Mouse (Mus musculus) left cerebral cortex, postnatal 10 days (tissue): ENCODE measurements around the gene Hsd17b12. TPM values are rescaled to one million over a fixed set of nuclear protein-coding genes. Genes with fewer than 3 reads are reported as not detected.
A peak's percentile ranks its signal among the peaks of the same experiment; 100 is the strongest.

Experiments
- DNase-seq, 2 experiments: peaks; one replicate each; pipeline ENCODE4 v3.0.0; 2021 to 2022; ENCODE audit warnings: low spot score in 2 of 2, mixed read lengths in 1 of 2; ENCODE audit errors: extremely low spot score in 1 of 2
- intact Hi-C: fragments of 180-260 bp; cut with DNase I; formaldehyde crosslinking; loops from one replicate; pipeline ENCODE4 v1.15.1; 2025
- microRNA-seq: library from miRNA; unstranded; fragments of <30 nt; microRNA quantifications from one replicate; pipeline ENCODE4 v1.2.0, GENCODE M21; 2022
- total RNA-seq, 2 experiments: library from RNA; stranded (reverse); gene quantifications; 2 replicates each; pipeline ENCODE4 v1.2.3; 2021

Hsd17b12 gene
- total RNA-seq, 2 experiments from 2014 or later = 75.3 to 78.2 TPM

DNA sequence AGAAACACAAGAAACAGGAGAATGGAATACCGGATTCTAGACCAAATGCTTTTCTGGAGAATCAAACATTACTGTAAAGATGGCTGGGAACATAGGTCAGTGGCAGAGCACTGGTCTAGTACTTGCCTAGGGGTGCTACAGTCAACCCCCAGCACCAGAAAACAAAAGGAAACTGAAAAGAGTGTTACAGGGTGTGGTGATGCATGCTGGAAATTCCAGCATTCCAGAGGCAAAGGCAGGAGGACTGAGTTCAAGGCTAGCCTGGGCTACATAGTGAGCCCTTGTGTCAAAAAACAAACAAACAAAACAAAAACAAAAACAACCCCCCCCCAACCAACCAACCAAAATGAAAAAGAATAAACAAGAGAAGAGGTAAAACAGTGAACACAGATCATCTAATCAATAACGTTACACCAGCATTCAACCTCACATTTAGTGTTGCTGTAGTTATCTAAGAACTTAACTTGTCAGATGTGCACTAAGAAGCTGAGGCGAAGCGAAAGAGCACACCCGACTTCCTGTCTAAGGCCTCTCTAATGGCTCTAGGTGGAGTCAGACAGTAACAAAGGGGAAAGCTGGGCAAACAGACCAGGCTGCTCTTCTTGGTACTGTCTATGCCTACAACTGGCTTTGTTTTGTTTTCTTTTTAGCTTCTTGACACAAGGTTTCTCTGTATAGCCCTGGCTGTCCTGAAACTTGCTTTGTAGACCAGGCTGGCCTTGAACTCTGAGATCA is 117.2 kb downstream of the Hsd17b12 start:
- intact Hi-C loops = no loop called here
- DNase-seq = no peak

DNA sequence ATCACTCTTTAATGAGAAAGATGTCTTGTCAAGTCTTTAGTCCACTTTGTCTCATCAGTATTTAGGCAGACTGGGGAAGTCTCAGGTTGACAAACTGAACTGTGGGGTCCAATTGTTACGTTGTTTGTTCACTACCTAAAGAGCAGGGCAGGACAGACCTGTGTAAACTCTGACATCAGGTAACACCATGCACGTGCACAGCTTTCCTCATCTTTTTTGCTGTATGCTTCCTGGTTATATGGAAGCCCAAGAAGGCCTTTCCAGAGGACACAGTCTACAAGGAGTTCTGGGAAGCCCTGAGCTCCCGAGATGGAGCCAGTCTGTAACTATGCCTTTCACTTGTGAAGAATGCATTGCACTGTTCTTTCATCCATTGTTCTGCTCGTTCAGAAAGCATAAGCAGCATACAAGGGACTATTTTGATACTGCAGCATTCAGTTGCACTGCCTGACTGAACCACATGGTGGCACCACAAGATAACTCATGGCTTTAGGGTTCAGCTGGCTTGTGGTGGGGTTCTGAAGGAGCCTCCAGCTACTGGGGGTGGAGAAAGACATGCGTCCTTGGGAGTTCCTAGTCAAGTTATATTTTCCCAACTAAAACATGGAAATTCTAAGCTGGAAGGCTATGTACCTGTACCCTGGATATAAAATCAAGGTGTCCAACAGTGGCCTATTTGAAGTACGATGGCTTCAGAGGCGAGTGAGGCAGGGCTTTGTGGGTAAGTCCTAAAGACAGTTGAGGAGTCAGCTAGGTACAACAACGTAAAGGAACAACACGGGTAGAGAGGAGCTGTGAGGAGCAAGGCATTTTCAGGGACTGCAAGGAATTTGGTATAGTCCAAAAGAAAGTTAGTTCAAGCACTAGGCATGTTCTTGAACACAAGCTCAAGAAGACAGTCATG is 122.1 kb downstream of the Hsd17b12 start:
- intact Hi-C loops = no loop called here
- peak; percentile 76 to 83 for DNase-seq

GRCm38 (mm10) chr2:94030602-94031001 is 127.2 kb downstream of the Hsd17b12 start:
- DNase-seq = no peak
- intact Hi-C loops = no loop called here

DNA sequence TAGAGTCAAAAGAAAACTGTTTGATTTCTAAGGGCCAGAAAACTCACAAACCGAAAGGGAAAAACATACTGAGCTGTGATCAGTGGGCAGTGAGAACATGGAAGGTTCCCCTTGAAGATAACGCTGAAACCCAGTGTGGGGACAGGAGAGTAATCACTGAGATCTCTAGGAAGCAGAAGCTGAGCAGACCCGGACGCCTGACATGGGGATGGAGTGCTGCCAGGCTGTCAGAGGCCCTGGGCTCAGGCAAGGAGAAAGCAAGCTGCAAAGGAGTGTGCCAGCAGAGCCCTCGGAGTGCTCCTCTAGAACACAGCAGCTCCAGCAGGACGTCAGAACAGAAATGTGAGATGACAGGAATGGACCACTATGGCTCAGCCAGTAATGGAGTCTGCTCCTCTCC is 133.1 kb downstream of the Hsd17b12 start:
- intact Hi-C loops = no loop called here

DNA sequence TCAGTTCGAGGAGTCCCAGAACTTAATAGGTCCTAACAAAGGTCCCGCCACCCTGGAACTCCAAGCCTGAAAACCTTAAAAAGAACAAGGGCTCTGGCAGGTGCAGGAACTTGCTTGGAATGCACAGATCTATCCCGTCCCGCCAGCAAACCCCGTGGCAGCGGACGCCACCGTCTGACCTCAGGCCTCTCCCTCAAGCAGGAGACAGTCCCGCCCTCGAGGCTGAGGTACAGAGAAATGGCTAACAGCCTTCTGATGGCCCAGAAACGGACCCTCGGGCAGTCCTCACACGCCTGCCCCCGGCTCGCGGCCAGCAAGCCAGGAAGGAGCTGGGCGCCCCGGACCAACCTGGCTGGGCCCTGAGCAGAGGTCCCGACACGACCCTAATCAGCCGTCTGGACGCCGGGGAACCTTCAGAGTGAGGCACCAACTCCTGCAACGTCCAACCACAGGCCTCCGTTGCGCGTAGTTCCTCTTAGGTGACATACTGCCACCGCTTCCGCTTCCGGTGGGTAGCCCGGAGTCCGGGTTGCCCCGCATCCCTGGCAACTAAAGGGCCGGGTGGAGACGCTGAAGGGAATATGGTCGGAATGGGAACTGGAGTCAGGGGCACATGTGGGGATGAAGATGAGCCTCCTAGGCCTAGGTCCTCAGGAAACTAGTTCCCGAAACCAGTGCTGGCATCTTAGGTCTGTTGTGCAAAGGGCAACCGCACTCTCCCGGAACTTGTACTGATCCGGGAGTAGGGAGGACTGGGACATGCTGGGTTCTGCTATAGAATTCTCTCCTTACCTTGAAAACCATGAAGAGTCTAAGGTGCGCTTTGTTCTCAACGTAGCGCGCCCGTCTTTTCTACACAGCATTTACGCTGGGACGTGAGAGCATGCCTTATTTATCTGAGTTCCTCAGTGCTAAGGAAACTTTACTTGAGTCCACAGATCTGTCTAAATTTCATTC is 147.2 kb downstream of the Hsd17b12 start, which contains the start of gene Alkbh3:
Gene Alkbh3, minus strand, starts transcription at position 473 of the 957 bp plus-strand sequence.
- intact Hi-C loops = no loop called here
- peak; percentile 94 for DNase-seq

More for the DNA sequence above, 133.1 kb downstream of the Hsd17b12 start:
- no peak for DNase-seq

GRCm38 (mm10) chr2:94002331-94002730 is 155.4 kb downstream of the Hsd17b12 start:
- peak; percentile 86 to 88 for DNase-seq
- intact Hi-C loops = loop anchor here (2.0 kb wide), 1 partner anchor 132 kb away; no protein-coding TSS in a partner anchor

GRCm38 (mm10) chr2:94001918-94002317 is 155.8 kb downstream of the Hsd17b12 start:
- intact Hi-C loops = loop anchor here (2.0 kb wide), 1 partner anchor 131 kb away; no protein-coding TSS in a partner anchor
- no peak for DNase-seq

- intact Hi-C loops = no loop called here
- DNase-seq = no peak
Observed at GRCm38 (mm10) chr2:94001411-94001810, 156.4 kb downstream of the Hsd17b12 start.

- intact Hi-C loops = no loop called here
- no peak for DNase-seq
Observed at GRCm38 (mm10) chr2:93996254-93996653, 161.5 kb downstream of the Hsd17b12 start, which contains the start of gene Gm27027. Gene Gm27027, minus strand, starts transcription at chr2:93996354.

DNA sequence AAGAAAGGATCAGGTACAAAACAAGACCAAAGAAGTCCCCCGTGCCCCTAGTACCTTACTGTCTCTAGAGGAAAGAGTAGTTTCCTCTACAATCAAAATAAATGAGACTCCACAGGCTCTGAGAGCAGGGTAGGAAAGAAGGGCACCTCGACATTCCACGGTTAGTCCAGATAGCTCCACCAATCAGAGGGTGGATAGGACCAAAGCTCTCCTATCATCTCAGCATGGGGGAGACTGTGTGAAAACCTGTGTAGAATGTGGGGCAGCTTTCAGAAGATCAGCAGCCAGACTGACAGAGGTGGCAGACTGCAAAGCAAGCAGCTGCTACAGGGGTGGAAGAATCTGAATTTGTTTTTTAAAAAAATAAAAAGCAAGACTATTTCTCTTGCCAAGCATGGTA is 165.0 kb downstream of the Hsd17b12 start:
- intact Hi-C loops = loop anchor here (5.0 kb wide), 1 partner anchor 36 kb away; the partner anchor contains the start of gene Gm13889
- DNase-seq = no peak

DNA sequence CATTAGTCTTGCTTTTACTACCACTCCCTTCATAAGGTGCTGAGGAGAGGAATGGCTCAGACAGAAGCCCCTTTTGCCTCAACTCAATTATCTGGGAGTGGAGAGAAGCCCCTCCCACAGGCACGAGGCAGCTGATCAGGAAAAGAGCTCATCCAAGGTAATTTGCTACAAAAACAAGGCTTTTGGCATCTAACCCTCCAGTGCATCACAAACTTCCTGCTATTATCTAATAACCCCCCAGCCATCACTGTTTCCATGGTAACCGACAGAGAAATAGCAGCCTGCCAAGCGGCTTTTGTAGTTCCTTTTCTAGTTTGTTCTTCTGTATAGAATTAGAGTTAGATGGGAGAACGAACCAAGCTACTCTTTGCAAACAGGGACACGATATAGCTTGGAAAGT is 165.5 kb downstream of the Hsd17b12 start:
- intact Hi-C loops = loop anchor here (5.0 kb wide), 1 partner anchor 35 kb away; the partner anchor contains the start of gene Gm13889
- DNase-seq = peak in 1 of 2 experiments; percentile 43

DNA sequence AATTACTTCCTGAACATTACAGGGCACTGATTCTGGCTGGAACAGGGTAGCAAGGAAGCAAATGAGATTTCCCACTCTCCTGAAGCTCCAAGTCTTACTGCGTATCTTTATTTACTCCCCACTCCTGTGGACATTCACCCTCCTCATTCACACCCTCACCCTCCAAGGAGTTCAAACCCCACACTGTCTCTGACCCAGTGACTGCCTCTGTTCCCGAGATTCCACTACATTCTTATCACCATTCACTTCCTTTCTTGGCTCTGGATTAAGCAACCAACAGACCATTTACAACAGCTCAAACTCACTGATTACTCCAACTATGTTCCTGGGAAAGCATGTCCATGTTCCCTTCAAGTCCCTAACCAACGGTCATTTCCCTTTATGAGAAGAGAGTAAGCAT is 166.4 kb downstream of the Hsd17b12 start:
- intact Hi-C loops = loop anchor here (5.0 kb wide), 1 partner anchor 34 kb away; the partner anchor contains the start of gene Gm13889

GRCm38 (mm10) chr2:93988440-93988839 is 169.3 kb downstream of the Hsd17b12 start:
- intact Hi-C loops = no loop called here

More for the DNA sequence above, 166.4 kb downstream of the Hsd17b12 start:
- no peak for DNase-seq

More at GRCm38 (mm10) chr2:93988440-93988839, 169.3 kb downstream of the Hsd17b12 start:
- DNase-seq = no peak

Small RNA genes within 50 kb of the gene (microRNA-seq; reads per million reads assigned to microRNA genes)
- gene Gm23630 = not detected

Other genes starting within 250 kb of the Hsd17b12 start
- 10 to 100 TPM; 62.6 to 66.5 TPM for gene Gm13889, start 200.8 kb downstream of the Hsd17b12 start, total RNA-seq
- not detected for gene Gm27027, start 161.6 kb downstream of the Hsd17b12 start, total RNA-seq
- gene Alkbh3, start 147.2 kb downstream of the Hsd17b12 start, total RNA-seq = 10 to 100 TPM; 26.9 to 29.2 TPM
- gene Ttc17, start 248.7 kb upstream of the Hsd17b12 start, total RNA-seq = 10 to 100 TPM; 29.4 to 30.9 TPM